Mouse (Mus musculus): ENCODE results near the gene Pde11a.

DNA sequence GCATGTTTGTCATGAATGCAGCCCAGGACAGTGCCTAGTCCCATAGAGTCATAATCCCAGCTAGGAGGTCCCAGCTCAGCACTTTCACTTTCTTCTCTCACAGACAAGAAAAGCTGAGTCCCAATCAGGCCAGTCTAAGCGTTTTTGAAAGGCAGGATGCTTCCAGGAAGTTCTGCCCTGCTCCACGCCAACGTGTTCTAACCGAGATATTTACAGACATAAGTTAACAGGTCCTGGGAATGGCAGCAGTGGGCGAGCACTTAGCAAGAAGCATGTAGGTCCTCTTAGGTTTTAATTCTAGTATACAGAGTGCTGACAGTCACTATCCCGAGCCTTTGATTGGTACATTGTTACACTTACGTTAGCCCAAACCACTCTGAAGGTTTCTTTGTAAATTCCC, 273.3 kb downstream of the Pde11a start:
- TF ChIP-seq CTCF (IDR thresholded peaks at IDR 0.05; ENCODE audit: control insufficient read depth, insufficient read depth, low read length) = no peak
- TF ChIP-seq POLR2A (IDR thresholded peaks at IDR 0.05; ENCODE audit: borderline replicate concordance, control insufficient read depth, low read depth, low read length) = no peak

Measured in bone marrow, adult 2 months (tissue).